Mouse (Mus musculus) lung, postnatal 0 days (tissue): ENCODE results near the gene Olfr12.

Experiments used
- CTCF ChIP-seq: IDR thresholded peaks from 2 replicates; pipeline ENCODE4 v1.5.1; 2016; ENCODE audit warnings: antibody characterized with exemption, mild to moderate bottlenecking
- EP300 ChIP-seq: IDR thresholded peaks from 2 replicates; pipeline ENCODE4 v1.6.1; 2016; ENCODE audit warnings: antibody characterized with exemption, mild to moderate bottlenecking, control low read depth

DNA sequence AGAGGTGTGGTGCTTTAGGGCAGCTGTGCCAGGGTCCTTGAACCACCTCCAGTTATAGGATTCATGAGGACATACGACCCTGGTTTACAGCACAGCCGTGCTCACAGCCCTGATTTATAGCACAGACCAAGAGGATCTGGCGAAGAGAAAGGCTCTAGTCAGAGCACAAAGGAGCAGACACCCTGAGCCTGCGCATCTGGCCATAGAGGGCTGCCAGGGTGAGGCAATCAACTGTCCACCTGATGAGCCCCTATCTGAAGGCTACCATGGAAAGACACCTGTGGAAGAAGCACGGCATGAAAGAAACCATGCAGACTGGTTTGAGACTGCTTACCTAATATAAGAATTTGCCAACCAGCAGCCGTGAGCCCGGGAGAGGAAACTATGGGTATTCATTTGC is 29.0 kb downstream of the Olfr12 start:
- no peak for TF ChIP-seq CTCF
- TF ChIP-seq EP300 = no peak
